Mouse (Mus musculus) thymus, adult 18-20 months (tissue): ENCODE measurements around the gene Rhof.

Experiments
- DNase-seq, 2 experiments: peaks; one replicate each; pipeline ENCODE4 v3.0.0; 2022; ENCODE audit warnings: mixed read lengths in 2 of 2

Gene Rhof

GRCm38 (mm10) chr5:123134875-123135382 lies 2.4 kb upstream of the Rhof start:
- no peak for DNase-seq

- peak in 1 of 2 experiments; percentile 28 for DNase-seq
Measured at GRCm38 (mm10) chr5:123134186-123134874, 1.8 kb upstream of the Rhof start.

- DNase-seq: peak in 1 of 2 experiments; percentile 34
Measured at GRCm38 (mm10) chr5:123133784-123134143, 1.3 kb upstream of the Rhof start.

GRCm38 (mm10) chr5:123133083-123133783 lies 741 bp upstream of the Rhof start:
- DNase-seq: peak; percentile 80 to 84

- no peak for DNase-seq
Measured at GRCm38 (mm10) chr5:123130814-123131148, 1.7 kb downstream of the Rhof start.

GRCm38 (mm10) chr5:123130030-123130813 lies 2.3 kb downstream of the Rhof start:
- no peak for DNase-seq

- DNase-seq: no peak
Measured at GRCm38 (mm10) chr5:123129170-123129757, 3.2 kb downstream of the Rhof start.

- peak; percentile 84 to 92 for DNase-seq
Measured at GRCm38 (mm10) chr5:123128426-123129169, 3.9 kb downstream of the Rhof start.

- DNase-seq: peak in 1 of 2 experiments; percentile 7
Measured at GRCm38 (mm10) chr5:123127031-123127430, 5.5 kb downstream of the Rhof start.

GRCm38 (mm10) chr5:123125638-123126406 lies 6.7 kb downstream of the Rhof start:
- peak; percentile 47 to 74 for DNase-seq

- no peak for DNase-seq
Measured at GRCm38 (mm10) chr5:123125105-123125504, 7.4 kb downstream of the Rhof start.

GRCm38 (mm10) chr5:123122181-123122580 lies 10.3 kb downstream of the Rhof start:
- DNase-seq: peak in 1 of 2 experiments; percentile 17

- no peak for DNase-seq
Measured at GRCm38 (mm10) chr5:123120624-123121215, 11.8 kb downstream of the Rhof start.

- DNase-seq: peak in 1 of 2 experiments; percentile 4
Measured at GRCm38 (mm10) chr5:123118826-123119225, 13.7 kb downstream of the Rhof start.

GRCm38 (mm10) chr5:123117773-123118172 lies 14.7 kb downstream of the Rhof start:
- no peak for DNase-seq

- peak; percentile 60 to 70 for DNase-seq
Measured at GRCm38 (mm10) chr5:123117257-123117656, 15.2 kb downstream of the Rhof start.

GRCm38 (mm10) chr5:123116080-123116479 lies 16.4 kb downstream of the Rhof start:
- no peak for DNase-seq

GRCm38 (mm10) chr5:123114924-123115323 lies 17.6 kb downstream of the Rhof start:
- DNase-seq: peak; percentile 21 to 36

GRCm38 (mm10) chr5:123114109-123114508 lies 18.4 kb downstream of the Rhof start:
- DNase-seq: no peak

GRCm38 (mm10) chr5:123110296-123110721 lies 22.2 kb downstream of the Rhof start:
- no peak for DNase-seq
